Mouse (Mus musculus): ENCODE data around the gene Maml3. TPM values are rescaled to one million over a fixed set of nuclear protein-coding genes. Genes with fewer than 3 reads are reported as not detected.

Maml3 gene
- polyA plus RNA-seq, 1 experiment from 2014 or later: 5.2 TPM

- no peaks in the 10 kb centered on the region for H3K27me3 ChIP-seq (replicated peaks)
- no peaks in the 10 kb centered on the region for H3K36me3 ChIP-seq
- H3K4me3 ChIP-seq (replicated peaks): no peak overlapping the region
- no peak for ATAC-seq (ENCODE audit: insufficient read depth, low FRiP score, low read depth)
- no peaks in the 10 kb centered on the region for H3K4me1 ChIP-seq
- 82% methylated on average over 9 of the region's 9 CpGs for WGBS
- no peaks in the 10 kb centered on the region for H3K9me3 ChIP-seq
- H3K9ac ChIP-seq: no peak overlapping the region
- H3K27ac ChIP-seq: no peak overlapping the region
- H3K4me2 ChIP-seq: no peak overlapping the region
Measured at GRCm38 (mm10) chr3:51824506-51824905, 280.4 kb downstream of the Maml3 start.

DNA sequence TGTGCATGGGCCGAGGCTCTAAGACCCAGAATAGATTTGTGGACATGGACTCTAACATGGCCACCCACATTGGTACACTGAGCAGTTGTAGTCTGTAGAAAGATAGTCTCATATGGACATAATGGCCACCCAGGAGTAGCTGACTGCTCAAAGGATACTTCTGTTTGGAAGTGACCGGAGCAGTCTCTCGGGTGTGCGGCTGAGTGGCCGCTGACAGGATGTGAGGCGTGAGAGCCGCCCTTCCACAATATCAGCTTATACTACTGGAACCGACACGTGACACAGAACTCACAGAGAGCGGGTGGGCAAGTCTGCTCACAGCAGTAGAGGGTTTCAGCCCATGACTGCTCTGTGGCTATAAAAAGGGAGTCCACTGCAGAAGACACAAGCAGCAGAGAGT lies 283.3 kb downstream of the Maml3 start:
- 84% methylated on average over 10 of the region's 10 CpGs for WGBS
- Histone ChIP-seq H3K9me3 (no peaks in the 10 kb centered on the region), H3K36me3 (no peaks in the 10 kb centered on the region)

GRCm38 (mm10) chr3:51819109-51819508 lies 285.8 kb downstream of the Maml3 start:
- H3K36me3 ChIP-seq: no peaks in the 10 kb centered on the region
- no peak overlapping the region for H3K4me2 ChIP-seq
- no peak for ATAC-seq (ENCODE audit: insufficient read depth, low FRiP score, low read depth)
- WGBS: 75% methylated on average over 7 of the region's 7 CpGs
- no peak overlapping the region for H3K4me3 ChIP-seq (replicated peaks)
- H3K4me1 ChIP-seq: no peaks in the 10 kb centered on the region
- no peak overlapping the region for H3K27ac ChIP-seq
- no peaks in the 10 kb centered on the region for H3K9me3 ChIP-seq
- no peak overlapping the region for H3K9ac ChIP-seq
- H3K27me3 ChIP-seq (replicated peaks): no peaks in the 10 kb centered on the region

More for the DNA sequence above, 283.3 kb downstream of the Maml3 start:
- H3K4me2 ChIP-seq: no peak overlapping the region
- H3K27me3 ChIP-seq (replicated peaks): no peaks in the 10 kb centered on the region
- no peak for ATAC-seq (ENCODE audit: insufficient read depth, low FRiP score, low read depth)
- no peak overlapping the region for H3K4me3 ChIP-seq (replicated peaks)
- H3K4me1 ChIP-seq: no peaks in the 10 kb centered on the region
- H3K27ac ChIP-seq: no peak overlapping the region
- no peak overlapping the region for H3K9ac ChIP-seq

DNA sequence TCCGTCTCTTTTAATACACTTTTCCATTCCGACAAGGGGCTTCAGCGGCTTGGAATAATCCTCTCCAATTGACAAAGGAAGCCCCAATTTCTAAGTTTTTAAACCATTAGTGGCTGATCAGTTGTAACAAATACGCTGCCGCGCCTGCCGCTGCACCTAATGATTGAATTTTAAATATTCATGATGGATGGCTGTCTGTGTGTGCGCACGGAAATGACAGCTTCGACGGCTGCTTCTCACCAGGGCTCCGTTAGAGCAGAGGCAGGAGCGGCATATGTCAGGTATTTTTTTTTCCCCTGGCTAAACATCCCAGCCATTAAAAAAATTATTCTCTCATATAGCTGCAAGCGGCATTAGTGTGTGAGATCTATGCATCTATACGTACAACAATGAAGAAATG lies 287.0 kb downstream of the Maml3 start:
- H3K36me3 ChIP-seq: no peaks in the 10 kb centered on the region
- no peak overlapping the region for H3K4me3 ChIP-seq (replicated peaks)
- no peak for ATAC-seq (ENCODE audit: insufficient read depth, low FRiP score, low read depth)
- H3K4me1 ChIP-seq: no peaks in the 10 kb centered on the region
- H3K27me3 ChIP-seq (replicated peaks): no peaks in the 10 kb centered on the region
- H3K9me3 ChIP-seq: no peaks in the 10 kb centered on the region
- 83% methylated on average over 15 of the region's 15 CpGs for WGBS
- H3K9ac ChIP-seq: no peak overlapping the region
- H3K27ac ChIP-seq: no peak overlapping the region
- no peak overlapping the region for H3K4me2 ChIP-seq

DNA sequence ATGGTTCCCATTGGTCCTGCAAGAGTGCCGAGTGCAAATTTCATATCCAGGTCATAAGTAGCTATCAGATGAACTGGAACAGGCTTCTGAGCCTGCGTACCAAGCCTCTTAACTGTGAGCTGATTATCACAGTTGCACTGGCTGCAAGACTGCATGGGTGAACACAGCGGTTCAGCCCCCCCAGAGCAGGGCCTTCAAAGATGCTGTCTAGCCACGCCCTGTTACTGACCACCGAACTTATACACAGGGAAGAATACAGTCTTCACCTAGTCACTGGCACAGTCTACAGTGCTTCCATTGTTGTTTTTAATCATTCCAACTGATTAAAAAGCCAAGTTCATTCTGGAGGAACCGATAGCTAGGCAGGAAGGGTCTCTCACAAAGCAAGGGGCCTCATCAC lies 287.5 kb downstream of the Maml3 start:
- Histone ChIP-seq H3K4me3 (replicated peaks) (no peak overlapping the region), H3K9me3 (no peaks in the 10 kb centered on the region), H3K4me2 (no peak overlapping the region), H3K27ac (no peak overlapping the region), H3K4me1 (no peaks in the 10 kb centered on the region), H3K36me3 (no peaks in the 10 kb centered on the region), H3K27me3 (replicated peaks) (no peaks in the 10 kb centered on the region), H3K9ac (no peak overlapping the region)
- 80% methylated on average over 6 of the region's 6 CpGs for WGBS
- no peak for ATAC-seq (ENCODE audit: insufficient read depth, low FRiP score, low read depth)

DNA sequence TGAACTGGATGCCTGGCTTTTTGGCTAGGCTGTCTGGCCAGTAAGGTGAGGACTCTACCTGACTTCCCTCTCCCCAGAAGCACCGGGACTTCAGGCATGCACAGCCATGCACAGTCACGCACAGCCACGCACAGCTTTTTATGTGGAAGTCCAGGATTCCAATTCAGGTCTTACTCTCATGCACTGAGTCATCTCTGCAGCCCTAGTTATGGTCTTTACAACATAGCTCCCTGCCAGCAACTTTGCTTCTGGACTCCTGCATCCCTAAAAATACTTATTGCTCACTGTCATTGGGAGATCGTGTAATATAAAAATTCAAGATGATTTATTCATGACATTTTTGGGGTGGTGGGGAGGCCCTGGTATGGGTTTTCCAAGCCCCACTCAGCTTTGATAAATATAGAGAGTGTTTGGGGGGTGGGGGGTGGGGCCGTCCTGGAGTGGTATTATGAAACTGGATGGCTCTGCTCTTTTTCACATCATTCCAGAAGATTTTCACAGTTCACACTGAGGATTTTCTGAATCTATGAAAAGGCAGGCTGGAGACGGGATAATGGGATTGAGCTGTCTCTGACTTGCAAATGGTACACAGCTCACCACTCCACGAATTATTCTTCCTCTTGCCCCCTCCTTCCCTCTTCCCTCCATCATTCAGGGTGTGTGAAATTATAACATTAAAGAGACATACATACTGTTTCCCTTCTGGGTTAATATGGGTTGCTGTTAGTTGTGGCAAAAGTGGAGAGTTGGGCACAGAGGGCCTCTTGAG lies 288.2 kb downstream of the Maml3 start:
- Histone ChIP-seq H3K4me3 (replicated peaks) (no peak overlapping the region), H3K27me3 (replicated peaks) (no peaks in the 10 kb centered on the region), H3K4me2 (no peak overlapping the region), H3K9ac (no peak overlapping the region), H3K27ac (no peak overlapping the region), H3K9me3 (no peaks in the 10 kb centered on the region), H3K4me1 (no peaks in the 10 kb centered on the region), H3K36me3 (no peaks in the 10 kb centered on the region)
- WGBS: 72% methylated on average over 7 of the region's 7 CpGs
- no peak for ATAC-seq (ENCODE audit: insufficient read depth, low FRiP score, low read depth)

DNA sequence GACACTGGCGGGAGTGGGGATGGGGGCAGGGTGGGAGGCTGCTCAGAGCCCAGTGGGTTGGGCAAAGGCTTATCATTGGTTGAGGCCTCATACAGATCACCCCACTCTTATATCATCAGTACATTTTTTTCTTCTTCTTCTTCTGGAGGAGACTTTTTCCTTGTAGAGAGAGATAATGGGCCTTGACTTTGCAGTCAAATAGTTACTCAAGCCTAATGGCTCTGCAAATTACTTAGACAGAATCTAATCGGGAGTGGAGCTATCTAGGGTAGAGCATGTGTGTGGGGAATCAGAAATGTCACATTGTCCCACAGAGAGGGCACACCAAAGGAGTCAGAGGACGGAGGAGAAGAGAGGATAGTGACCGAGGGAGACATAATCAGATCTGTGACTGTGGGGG lies 290.8 kb downstream of the Maml3 start:
- H3K4me2 ChIP-seq: no peak overlapping the region
- no peaks in the 10 kb centered on the region for H3K36me3 ChIP-seq
- 76% methylated on average over 4 of the region's 4 CpGs for WGBS
- no peak overlapping the region for H3K9ac ChIP-seq
- no peak overlapping the region for H3K4me3 ChIP-seq (replicated peaks)
- H3K27ac ChIP-seq: no peak overlapping the region
- ATAC-seq (ENCODE audit: insufficient read depth, low FRiP score, low read depth): no peak
- no peaks in the 10 kb centered on the region for H3K9me3 ChIP-seq
- no peaks in the 10 kb centered on the region for H3K4me1 ChIP-seq
- H3K27me3 ChIP-seq (replicated peaks): no peaks in the 10 kb centered on the region

- Histone ChIP-seq H3K4me2 (no peak overlapping the region), H3K4me1 (no peaks in the 10 kb centered on the region), H3K9ac (no peak overlapping the region), H3K27ac (no peak overlapping the region), H3K4me3 (replicated peaks) (no peak overlapping the region), H3K9me3 (no peaks in the 10 kb centered on the region), H3K27me3 (replicated peaks) (no peaks in the 10 kb centered on the region), H3K36me3 (no peaks in the 10 kb centered on the region)
- 92% methylated on average over 5 of the region's 5 CpGs for WGBS
- no peak for ATAC-seq (ENCODE audit: insufficient read depth, low FRiP score, low read depth)
Measured at GRCm38 (mm10) chr3:51813186-51813585, 291.7 kb downstream of the Maml3 start.

DNA sequence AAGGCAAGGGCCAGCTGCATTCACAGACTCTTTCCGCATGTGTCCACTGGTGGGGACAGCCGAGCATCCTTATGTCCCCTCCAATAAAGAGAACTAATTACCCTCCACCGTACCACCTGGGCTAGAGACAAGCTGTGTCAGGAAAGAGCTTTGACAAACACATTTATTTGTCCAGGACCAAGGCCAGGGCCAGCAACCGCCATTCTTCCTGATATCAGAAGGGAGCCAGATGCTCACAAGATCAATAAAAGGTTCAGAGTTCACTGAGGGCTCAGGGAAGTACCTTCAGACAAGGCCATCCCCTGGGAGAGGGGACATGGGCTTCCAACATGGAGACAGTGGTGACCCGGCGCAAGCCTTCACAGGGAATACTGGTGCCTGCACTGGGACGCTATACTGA lies 294.1 kb downstream of the Maml3 start:
- Histone ChIP-seq H3K9me3 (no peaks in the 10 kb centered on the region), H3K9ac (no peak overlapping the region), H3K4me3 (replicated peaks) (no peak overlapping the region), H3K36me3 (no peaks in the 10 kb centered on the region), H3K4me1 (0 out of 2 replicates have a peak, but pooled peaks cover 3% of the 10 kb centered on the region), H3K27me3 (replicated peaks) (no peaks in the 10 kb centered on the region), H3K27ac (no peak overlapping the region), H3K4me2 (no peak overlapping the region)
- no peak for ATAC-seq (ENCODE audit: insufficient read depth, low FRiP score, low read depth)
- 68% methylated on average over 7 of the region's 7 CpGs for WGBS

DNA sequence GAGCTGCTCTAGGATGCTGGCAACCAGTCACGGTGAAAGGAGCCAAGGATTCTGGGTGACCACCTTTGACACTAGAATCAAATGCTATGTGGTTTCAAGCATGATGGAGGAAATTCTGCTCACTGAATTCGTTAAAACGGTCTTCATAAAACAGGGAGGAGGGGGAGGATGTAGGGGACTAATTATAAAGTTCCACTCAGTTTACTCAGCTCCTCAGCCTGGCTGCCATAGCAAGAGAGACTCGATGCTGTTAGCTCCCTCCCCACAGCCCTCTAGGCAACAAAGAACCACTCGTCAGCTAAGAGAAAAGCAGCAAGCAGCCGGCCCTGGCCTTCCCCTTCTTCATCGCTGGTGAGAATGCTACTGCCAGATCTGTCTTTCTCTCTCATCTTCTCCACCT lies 295.1 kb downstream of the Maml3 start:
- Histone ChIP-seq H3K27me3 (replicated peaks) (no peaks in the 10 kb centered on the region), H3K9ac (no peak overlapping the region), H3K9me3 (no peaks in the 10 kb centered on the region), H3K4me2 (no peak overlapping the region), H3K4me1 (0 out of 2 replicates have a peak, but pooled peaks cover 3% of the 10 kb centered on the region), H3K4me3 (replicated peaks) (no peak overlapping the region), H3K36me3 (no peaks in the 10 kb centered on the region), H3K27ac (no peak overlapping the region)
- ATAC-seq (ENCODE audit: insufficient read depth, low FRiP score, low read depth): no peak
- WGBS: 72% methylated on average over 7 of the region's 7 CpGs

DNA sequence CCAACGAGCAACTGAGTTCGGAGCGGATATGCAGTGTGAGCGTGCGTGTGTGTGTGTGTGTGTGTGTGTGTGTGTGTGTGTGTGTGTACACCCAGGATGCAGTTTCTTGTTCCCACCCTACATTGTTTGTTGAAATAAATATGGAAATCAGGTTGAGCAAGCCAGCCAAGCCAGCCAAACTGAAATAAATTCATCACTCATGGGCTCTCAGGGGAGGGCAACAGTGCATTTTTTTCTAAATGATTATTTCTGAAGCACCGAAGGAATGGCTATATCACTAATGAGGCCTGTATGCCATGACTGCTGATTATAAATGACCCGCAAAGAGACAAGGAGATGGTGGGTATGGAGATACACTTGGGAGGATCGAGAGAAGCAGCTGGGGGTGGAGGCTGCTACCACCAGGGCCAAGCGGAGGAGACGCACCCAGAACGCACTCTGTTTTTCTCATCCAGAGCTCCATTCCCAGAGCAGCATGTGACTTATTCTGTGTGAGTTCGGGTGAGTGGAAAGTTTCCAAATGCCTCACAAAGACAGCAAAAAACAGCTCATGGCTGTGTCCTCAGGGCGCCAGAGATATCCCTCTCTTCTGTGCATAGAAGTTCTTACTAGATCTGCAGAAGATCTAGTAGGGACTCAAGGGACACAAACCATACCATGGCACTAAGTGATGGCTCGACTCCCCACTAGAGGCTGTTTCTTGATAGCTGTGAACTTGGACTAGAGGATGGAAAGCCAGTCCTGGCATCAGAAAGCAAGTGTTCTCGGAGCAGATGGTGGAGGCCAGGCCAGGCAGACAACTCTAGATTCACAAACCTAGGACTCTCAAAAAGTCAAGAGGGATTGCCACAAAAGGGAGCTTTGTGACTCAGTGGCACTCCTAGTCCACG lies 296.6 kb downstream of the Maml3 start:
- Histone ChIP-seq H3K4me2 (no peak overlapping the region), H3K27ac (no peak overlapping the region), H3K4me1 (0 out of 2 replicates have a peak, but pooled peaks cover 3% of the 10 kb centered on the region), H3K9me3 (no peaks in the 10 kb centered on the region), H3K27me3 (replicated peaks) (no peaks in the 10 kb centered on the region), H3K9ac (no peak overlapping the region), H3K4me3 (replicated peaks) (no peak overlapping the region), H3K36me3 (no peaks in the 10 kb centered on the region)
- 85% methylated on average over 16 of the region's 16 CpGs for WGBS
- no peak for ATAC-seq (ENCODE audit: insufficient read depth, low FRiP score, low read depth)
